Mouse (Mus musculus) hindbrain, embryonic 10.5 days (tissue): Measurements from ENCODE around the gene Lipa. TPM values are rescaled to one million over a fixed set of nuclear protein-coding genes. Genes with fewer than 3 reads are reported as not detected.

Experiments used
- DNase-seq: peaks from one replicate; pipeline ENCODE4 v3.0.0-alpha.2; 2017; ENCODE audit warnings: low spot score
- H3K27ac ChIP-seq: fragments of 300-500 bp; sonication (generic); 2 replicates; pipeline ENCODE4 v1.5.1; 2016; ENCODE audit warnings: mild to moderate bottlenecking, moderate library complexity
- H3K27me3 ChIP-seq: fragments of 300-500 bp; sonication (generic); 2 replicates; pipeline ENCODE4 v1.6.1; 2016; ENCODE audit warnings: mild to moderate bottlenecking; ENCODE audit not compliant: poor library complexity, insufficient read depth, severe bottlenecking
- H3K36me3 ChIP-seq: fragments of 300-500 bp; sonication (generic); 2 replicates; pipeline ENCODE4 v1.6.1; 2016; ENCODE audit warnings: mild to moderate bottlenecking, moderate library complexity
- H3K4me1 ChIP-seq: fragments of 300-500 bp; sonication (generic); replicated peaks from 2 replicates; pipeline ENCODE4 v1.6.1; 2016; ENCODE audit warnings: mild to moderate bottlenecking
- H3K4me3 ChIP-seq: fragments of 300-500 bp; sonication (generic); 2 replicates; pipeline ENCODE4 v1.5.1; 2016; ENCODE audit warnings: mild to moderate bottlenecking, moderate library complexity
- H3K9me3 ChIP-seq: fragments of 300-500 bp; sonication (generic); 2 replicates; pipeline ENCODE4 v1.6.1; 2016; ENCODE audit warnings: mild to moderate bottlenecking, moderate library complexity
- WGBS: fragments of 180-500 bp; shearing (Covaris S2); methylation state at CpG from one replicate; pipeline ENCODE4 v1.1.7; 2016; 5-methylcytosine and 5-hydroxymethylcytosine counted together
- polyA plus RNA-seq: library from polyadenylated mRNA; unstranded; fragments of >200 nt; fragmentation: Nextera tagmentation; extraction: Ambion mirVana; gene quantifications from 2 replicates; pipeline ENCODE4 v1.2.1, GENCODE M21; 2016

The Lipa gene
- 21.9 and 23.2 TPM in 2 replicates for polyA plus RNA-seq

GRCm38 (mm10) chr19:34526941-34527682 lies at the start of gene Lipa:
Gene Lipa (minus strand): TSS chr19:34527474.
- Histone ChIP-seq H3K4me3 (peak within 1 kb of the TSS; percentile 81), H3K4me1 (peaks cover 9% of the 10 kb centered on the region), H3K27me3 (no peaks in the 10 kb centered on the region), H3K9me3 (no peaks in the 10 kb centered on the region), H3K27ac (peak within 1 kb of the TSS; percentile 88), H3K36me3 (0 out of 2 replicates have a peak, but pooled peaks cover 5% of the 10 kb centered on the region)
- WGBS, result under 1% methylated on average over 29 of the region's 29 CpGs
- DNase-seq, result peak; percentile 92

GRCm38 (mm10) chr19:34573650-34574049 lies 46.4 kb upstream of the Lipa start:
- no peaks in the 10 kb centered on the region for H3K27me3 ChIP-seq
- H3K4me3 ChIP-seq, result no peak overlapping the region
- H3K9me3 ChIP-seq, result no peaks in the 10 kb centered on the region
- DNase-seq, result no peak
- 90% methylated on average over 5 of the region's 5 CpGs for WGBS
- H3K27ac ChIP-seq, result no peak overlapping the region
- H3K36me3 ChIP-seq, result no peaks in the 10 kb centered on the region
- H3K4me1 ChIP-seq, result no peaks in the 10 kb centered on the region

GRCm38 (mm10) chr19:34571080-34571479 lies 43.8 kb upstream of the Lipa start:
- Histone ChIP-seq H3K27me3 (no peaks in the 10 kb centered on the region), H3K36me3 (no peaks in the 10 kb centered on the region), H3K4me1 (no peaks in the 10 kb centered on the region; the same call in 1 of the 2 replicates), H3K4me3 (no peak overlapping the region), H3K9me3 (no peaks in the 10 kb centered on the region), H3K27ac (no peak overlapping the region)
- DNase-seq, result no peak
- 84% methylated on average over 1 of the region's 1 CpGs for WGBS

- Histone ChIP-seq H3K4me1 (no peaks in the 10 kb centered on the region; the same call in 1 of the 2 replicates), H3K4me3 (no peak overlapping the region), H3K27me3 (no peaks in the 10 kb centered on the region), H3K9me3 (no peaks in the 10 kb centered on the region), H3K36me3 (no peaks in the 10 kb centered on the region), H3K27ac (no peak overlapping the region)
- WGBS, result 74% methylated on average over 4 of the region's 4 CpGs
- no peak for DNase-seq
Measured at GRCm38 (mm10) chr19:34569896-34570476, 42.7 kb upstream of the Lipa start.

GRCm38 (mm10) chr19:34568988-34569895 lies 42.0 kb upstream of the Lipa start:
- Histone ChIP-seq H3K4me1 (no peaks in the 10 kb centered on the region; the same call in 1 of the 2 replicates), H3K36me3 (no peaks in the 10 kb centered on the region), H3K27me3 (no peaks in the 10 kb centered on the region), H3K4me3 (no peak overlapping the region), H3K27ac (no peak overlapping the region), H3K9me3 (no peaks in the 10 kb centered on the region)
- WGBS, result 76% methylated on average over 7 of the region's 7 CpGs
- no peak for DNase-seq

GRCm38 (mm10) chr19:34566178-34566784 lies 39.0 kb upstream of the Lipa start:
- Histone ChIP-seq H3K36me3 (no peaks in the 10 kb centered on the region), H3K4me3 (no peak overlapping the region), H3K9me3 (no peaks in the 10 kb centered on the region), H3K4me1 (no peaks in the 10 kb centered on the region; the same call in 1 of the 2 replicates), H3K27me3 (no peaks in the 10 kb centered on the region), H3K27ac (no peak overlapping the region)
- DNase-seq, result no peak
- whole genome bisulfite sequencing, result 64% methylated on average over 1 of the region's 1 CpGs

- Histone ChIP-seq H3K4me3 (no peak overlapping the region), H3K9me3 (no peaks in the 10 kb centered on the region), H3K4me1 (peaks cover 12% of the 10 kb centered on the region), H3K27ac (no peak overlapping the region), H3K27me3 (no peaks in the 10 kb centered on the region), H3K36me3 (no peaks in the 10 kb centered on the region)
- no peak for DNase-seq
Measured at GRCm38 (mm10) chr19:34562556-34562955, 35.3 kb upstream of the Lipa start.

- DNase-seq, result no peak
- no peaks in the 10 kb centered on the region for H3K27me3 ChIP-seq
- no peak overlapping the region for H3K4me3 ChIP-seq
- 80% methylated on average over 3 of the region's 3 CpGs for WGBS
- no peaks in the 10 kb centered on the region for H3K36me3 ChIP-seq
- H3K4me1 ChIP-seq, result peaks cover 16% of the 10 kb centered on the region
- no peaks in the 10 kb centered on the region for H3K9me3 ChIP-seq
- no peak overlapping the region for H3K27ac ChIP-seq
Measured at GRCm38 (mm10) chr19:34556621-34557020, 29.3 kb upstream of the Lipa start.

- no peak for DNase-seq
Measured at GRCm38 (mm10) chr19:34554061-34554460, 26.8 kb upstream of the Lipa start.

GRCm38 (mm10) chr19:34553522-34553921 lies 26.2 kb upstream of the Lipa start:
- Histone ChIP-seq H3K9me3 (no peaks in the 10 kb centered on the region), H3K27me3 (no peaks in the 10 kb centered on the region), H3K4me1 (peaks cover 5% of the 10 kb centered on the region; the same call in 1 of the 2 replicates), H3K36me3 (no peaks in the 10 kb centered on the region), H3K27ac (no peak overlapping the region), H3K4me3 (no peak overlapping the region)
- no peak for DNase-seq
- WGBS, result 78% methylated on average over 3 of the region's 3 CpGs

More at GRCm38 (mm10) chr19:34554061-34554460, 26.8 kb upstream of the Lipa start:
- Histone ChIP-seq H3K27me3 (no peaks in the 10 kb centered on the region), H3K27ac (no peak overlapping the region), H3K36me3 (no peaks in the 10 kb centered on the region), H3K4me1 (peaks cover 5% of the 10 kb centered on the region; the same call in 1 of the 2 replicates), H3K9me3 (no peaks in the 10 kb centered on the region), H3K4me3 (no peak overlapping the region)

GRCm38 (mm10) chr19:34553021-34553420 lies 25.7 kb upstream of the Lipa start:
- peaks cover 5% of the 10 kb centered on the region; the same call in 1 of the 2 replicates for H3K4me1 ChIP-seq
- WGBS, result 69% methylated on average over 6 of the region's 6 CpGs
- H3K27me3 ChIP-seq, result no peaks in the 10 kb centered on the region
- H3K27ac ChIP-seq, result no peak overlapping the region
- H3K4me3 ChIP-seq, result no peak overlapping the region
- H3K9me3 ChIP-seq, result no peaks in the 10 kb centered on the region
- no peak for DNase-seq
- H3K36me3 ChIP-seq, result no peaks in the 10 kb centered on the region

GRCm38 (mm10) chr19:34551981-34552380 lies 24.7 kb upstream of the Lipa start:
- Histone ChIP-seq H3K27me3 (no peaks in the 10 kb centered on the region), H3K27ac (no peak overlapping the region), H3K4me3 (no peak overlapping the region), H3K9me3 (no peaks in the 10 kb centered on the region), H3K36me3 (no peaks in the 10 kb centered on the region), H3K4me1 (peaks cover 5% of the 10 kb centered on the region; the same call in 1 of the 2 replicates)
- WGBS, result 78% methylated on average over 5 of the region's 5 CpGs
- DNase-seq, result no peak
